ENCODE assay signal across 16 mouse cellular contexts in the genomic region with DNA sequence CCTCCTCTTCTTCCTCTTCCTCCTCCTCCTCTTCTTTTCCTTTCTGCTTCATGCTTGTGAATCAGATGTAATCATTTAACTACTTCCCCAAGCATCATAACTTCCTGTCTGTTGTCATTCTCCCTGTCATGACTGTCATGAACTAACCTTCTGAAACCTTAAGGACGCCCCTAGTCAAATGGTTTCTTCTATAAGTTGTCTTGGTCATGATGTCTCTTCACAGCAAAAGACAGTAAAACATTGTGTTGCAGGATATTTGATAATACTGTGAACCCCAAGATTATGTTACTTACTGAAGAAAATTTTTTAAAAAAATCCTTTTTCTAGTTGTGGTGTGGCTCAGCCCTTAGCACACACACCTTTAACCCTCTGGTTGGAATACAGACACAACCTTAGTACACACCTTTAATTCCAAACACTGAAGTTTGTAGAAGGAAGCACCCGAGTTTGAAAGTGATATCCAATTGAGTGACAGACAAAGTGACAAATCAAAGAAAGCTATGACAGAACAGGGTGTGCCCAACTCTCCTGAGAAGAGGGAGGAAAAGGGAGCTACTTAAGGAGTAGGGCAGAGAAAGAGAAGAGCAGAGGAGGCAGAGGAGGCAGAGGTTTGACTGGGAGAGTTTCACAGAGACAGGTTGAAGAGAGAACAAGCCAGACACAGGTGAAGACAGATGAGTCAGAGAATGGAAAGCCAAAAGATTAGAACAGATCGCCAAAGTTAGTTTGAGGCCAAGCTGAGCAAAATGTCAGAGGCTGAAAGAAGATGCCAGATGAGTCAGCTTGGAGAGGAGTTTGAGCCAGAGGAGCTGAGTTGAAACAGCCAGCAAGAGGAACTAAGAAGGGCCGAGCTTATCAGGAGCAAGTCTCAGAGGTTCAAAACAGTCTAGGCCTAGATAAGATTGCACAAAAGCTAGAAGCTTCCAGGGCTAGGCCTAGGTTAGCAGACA. TPM values are rescaled to one million over a fixed set of nuclear protein-coding genes. Genes with fewer than 3 reads are reported as not detected.
DNase-seq lines count a peak whose midpoint lies in the region; ATAC-seq lines count a peak whose summit lies in the region.
"Had no signal": no experiment of that assay in that cellular context is flagged by ENCODE, and none has a peak within 500 bp of the region (broad histone marks: within the 10 kb centered on the region; RNA-seq: fewer than 3 reads in every experiment).

No protein-coding gene starts in this region.

- no peaks in the 10 kb centered on the region for H3K36me3 ChIP-seq in heart, embryonic 11.5 days (ENCODE audit: control insufficient read depth, insufficient read depth, low read length)
- H3K36me3 ChIP-seq in kidney, embryonic 16.5 days (ENCODE audit: insufficient read depth, low read length), result no peaks in the 10 kb centered on the region
- H3K36me3 ChIP-seq in liver, embryonic 11.5 days (ENCODE audit: control insufficient read depth, insufficient read depth, low read length), result no peaks in the 10 kb centered on the region
- H3K36me3 ChIP-seq: hindbrain, embryonic 12.5 days; liver, embryonic 15.5 days had no signal

- H3K4me2 ChIP-seq in heart, embryonic 11.5 days, result peak overlapping the region; percentile 22; the same call in 1 of the 2 replicates
- H3K4me2 ChIP-seq in kidney, embryonic 16.5 days (replicated peaks; ENCODE audit: low read depth, low read length), result no peak overlapping the region
- H3K4me2 ChIP-seq in liver, embryonic 11.5 days, result no peak overlapping the region
- H3K4me2 ChIP-seq: hindbrain, embryonic 12.5 days; liver, embryonic 15.5 days had no signal

- no peak for ATAC-seq in heart, embryonic 11.5 days (replicated peaks; ENCODE audit: insufficient number of reproducible peaks, low FRiP score, low TSS enrichment)
- peak; percentile 72 for ATAC-seq in megakaryocyte, adult 5-6 weeks (ENCODE audit: poor library complexity, severe bottlenecking)
- no peak for ATAC-seq in kidney, embryonic 16.5 days (ENCODE audit: low FRiP score, low TSS enrichment)
- ATAC-seq in liver, embryonic 11.5 days (replicated peaks; ENCODE audit: low FRiP score), result no peak
- ATAC-seq: CD4-positive, CD25-positive, alpha-beta regulatory T cell, adult 4 months; midbrain, embryonic 16.5 days had no signal

- no peaks in the 10 kb centered on the region for H3K9me3 ChIP-seq in heart, embryonic 11.5 days (replicated peaks; ENCODE audit: control insufficient read depth, low read length)
- H3K9me3 ChIP-seq in kidney, embryonic 16.5 days (ENCODE audit: low read length), result no peaks in the 10 kb centered on the region
- H3K9me3 ChIP-seq in liver, embryonic 11.5 days (ENCODE audit: control insufficient read depth, low read length), result no peaks in the 10 kb centered on the region
- H3K9me3 ChIP-seq: hindbrain, embryonic 12.5 days; liver, embryonic 15.5 days had no signal

- H3K4me1 ChIP-seq in heart, embryonic 11.5 days (ENCODE audit: control insufficient read depth, insufficient read depth, low read length), result peaks cover 7% of the 10 kb centered on the region; the same call in 1 of the 2 replicates
- H3K4me1 ChIP-seq in kidney, embryonic 16.5 days (ENCODE audit: insufficient read depth, low read length), result no peaks in the 10 kb centered on the region
- peaks cover 4% of the 10 kb centered on the region for H3K4me1 ChIP-seq in liver, embryonic 11.5 days (replicated peaks; ENCODE audit: control insufficient read depth, insufficient read depth, low read length)
- H3K4me1 ChIP-seq: hindbrain, embryonic 12.5 days; liver, embryonic 15.5 days had no signal

- DNase-seq in gastrocnemius, postnatal 25 days, result peak; percentile 21
- DNase-seq in gastrocnemius, postnatal 4 days (ENCODE audit: low spot score in 2 of 2), result no peak
- peak; percentile 2 for DNase-seq in adipocyte (ENCODE audit: low spot score)
- no peak for DNase-seq in liver, embryonic 11.5 days (ENCODE audit: low spot score)
- no peak for DNase-seq in thymus, adult 18-20 months
- DNase-seq: cerebellum, postnatal 36 days; kidney, postnatal 25 days had no signal

- H3K9ac ChIP-seq in heart, embryonic 11.5 days (ENCODE audit: low read depth, low read length), result no peak overlapping the region
- no peak overlapping the region for H3K9ac ChIP-seq in kidney, embryonic 16.5 days (replicated peaks; ENCODE audit: low read length)
- no peak overlapping the region for H3K9ac ChIP-seq in liver, embryonic 11.5 days (ENCODE audit: low read depth, low read length)
- H3K9ac ChIP-seq: hindbrain, embryonic 12.5 days; liver, embryonic 15.5 days had no signal

- H3K4me3 ChIP-seq in heart, embryonic 11.5 days (ENCODE audit: low read depth, low read length), result no peak overlapping the region
- no peak overlapping the region for H3K4me3 ChIP-seq in kidney, embryonic 16.5 days (ENCODE audit: low read length)
- H3K4me3 ChIP-seq in liver, embryonic 11.5 days (ENCODE audit: low read depth, low read length), result no peak overlapping the region
- H3K4me3 ChIP-seq: erythroblast, embryonic 14.5 days; hindbrain, embryonic 12.5 days; liver, embryonic 15.5 days had no signal

- peak overlapping the region; percentile 78 for H3K27ac ChIP-seq in heart, embryonic 11.5 days (ENCODE audit: low read depth, low read length)
- H3K27ac ChIP-seq in kidney, embryonic 16.5 days (ENCODE audit: low read length), result no peak overlapping the region
- H3K27ac ChIP-seq in liver, embryonic 11.5 days (ENCODE audit: low read depth, low read length), result no peak overlapping the region
- H3K27ac ChIP-seq: hindbrain, embryonic 12.5 days; liver, embryonic 15.5 days had no signal

- H3K27me3 ChIP-seq in heart, embryonic 11.5 days (ENCODE audit: control insufficient read depth, insufficient read depth, low read length), result no peaks in the 10 kb centered on the region
- H3K27me3 ChIP-seq in kidney, embryonic 16.5 days (ENCODE audit: insufficient read depth, low read length), result no peaks in the 10 kb centered on the region
- no peaks in the 10 kb centered on the region for H3K27me3 ChIP-seq in liver, embryonic 11.5 days (replicated peaks; ENCODE audit: control insufficient read depth, insufficient read depth, low read length)
- H3K27me3 ChIP-seq: hindbrain, embryonic 12.5 days; liver, embryonic 15.5 days had no signal

- WGBS in heart, embryonic 11.5 days (ENCODE audit: insufficient replicate concordance), result 38% methylated on average over 4 of the region's 4 CpGs
- 67% methylated on average over 4 of the region's 4 CpGs for WGBS in kidney, embryonic 16.5 days
- 41% methylated on average over 4 of the region's 4 CpGs for WGBS in liver, embryonic 11.5 days

RNA-seq across cellular contexts. Expression of gene Rnf212b, which starts 4.9 kb away (rescaled TPM):
- total RNA-seq in gastrocnemius, postnatal 25 days (2021), result 1 to 10 TPM; 1.3 to 2.0 TPM
- total RNA-seq in gastrocnemius, postnatal 4 days (2021), result not detected
- not detected in 2 replicates for polyA plus RNA-seq in heart, embryonic 11.5 days (2014; fragmentation: Nextera tagmentation; extraction: Ambion mirVana)
- not detected in 2 replicates for total RNA-seq in megakaryocyte, adult 5-6 weeks (2015)
- total RNA-seq in megakaryocyte, adult 5-6 weeks (2017), result not detected in 2 replicates
- polyA plus RNA-seq in kidney, embryonic 16.5 days (2015; fragmentation: Nextera tagmentation; extraction: Ambion mirVana), result 0.16 and 0.59 TPM in 2 replicates
- not detected in 2 replicates for polyA plus RNA-seq in liver, embryonic 11.5 days (2014; fragmentation: Nextera tagmentation; extraction: Ambion mirVana)
- total RNA-seq: left cerebral cortex, postnatal 10 days had no signal
- polyA plus RNA-seq: CD4-positive, CD25-positive, alpha-beta regulatory T cell, adult 4 months; erythroblast, embryonic 14.5 days; hindbrain, embryonic 12.5 days; liver, embryonic 15.5 days; midbrain, embryonic 16.5 days had no signal

RNA-seq across cellular contexts. Expression of gene Slc7a8, which starts 27.2 kb away (rescaled TPM):
- 10 to 100 TPM; 12.3 to 13.0 TPM for total RNA-seq in gastrocnemius, postnatal 25 days (2021)
- 1 to 10 TPM; 6.5 to 8.8 TPM for total RNA-seq in gastrocnemius, postnatal 4 days (2021)
- polyA plus RNA-seq in heart, embryonic 11.5 days (2014; fragmentation: Nextera tagmentation; extraction: Ambion mirVana), result 4.8 and 5.6 TPM in 2 replicates
- total RNA-seq in megakaryocyte, adult 5-6 weeks (2015), result 9.1 and 14.3 TPM in 2 replicates
- 1.3 and 2.8 TPM in 2 replicates for total RNA-seq in megakaryocyte, adult 5-6 weeks (2017)
- 21.0 and 24.6 TPM in 2 replicates for polyA plus RNA-seq in kidney, embryonic 16.5 days (2015; fragmentation: Nextera tagmentation; extraction: Ambion mirVana)
- polyA plus RNA-seq in liver, embryonic 11.5 days (2014; fragmentation: Nextera tagmentation; extraction: Ambion mirVana), result 6.8 and 7.1 TPM in 2 replicates

Comparison
In these comparisons a context has a peak if more than half of its experiments do, and no peak if none do; other contexts are left out.
1. DNase-seq: peak in gastrocnemius, postnatal 25 days (single experiment) and adipocyte (single experiment); none in gastrocnemius, postnatal 4 days (0 of 2), liver, embryonic 11.5 days (single experiment) and thymus, adult 18-20 months (0 of 2).